Mouse (Mus musculus): ENCODE results near the gene Rhebl1. TPM values are rescaled to one million over a fixed set of nuclear protein-coding genes. Genes with fewer than 3 reads are reported as not detected.

The Rhebl1 gene
- total and polyA plus RNA-seq, 2 experiments: 0.37 to 1.8 TPM

DNA sequence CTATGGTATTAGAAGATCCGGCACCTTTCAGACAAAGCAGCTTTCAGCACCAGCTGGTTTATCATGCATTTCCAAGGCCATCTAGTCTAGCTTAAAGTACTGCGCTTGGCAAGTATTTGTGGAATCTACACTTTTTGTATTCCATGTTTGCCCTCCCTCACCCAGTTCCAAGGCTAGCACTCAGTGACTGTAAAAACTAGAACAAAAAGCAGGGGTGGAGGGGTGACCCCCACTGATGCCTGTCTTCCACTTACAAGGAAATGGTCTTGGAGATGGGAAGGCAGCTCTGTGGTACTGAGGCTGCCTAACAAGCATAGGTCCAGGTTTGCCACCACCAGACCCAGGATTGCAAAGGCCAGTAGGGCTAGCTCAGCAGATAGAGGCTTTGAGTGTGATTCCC, 8.3 kb upstream of the Rhebl1 start:
- 98% methylated on average over 2 of the region's 2 CpGs for WGBS
- Histone ChIP-seq H3K79me2 (ENCODE audit: control insufficient read depth, insufficient read depth, low read length) (no peaks in the 10 kb centered on the region), H3K36me3 (ENCODE audit: control insufficient read depth, insufficient read depth, low read length) (peaks cover 3% of the 10 kb centered on the region; the same call in 1 of the 2 replicates), H3K4me3 (ENCODE audit: insufficient read depth, low read depth, low read length) (no peak overlapping the region), H3K27me3 (ENCODE audit: control insufficient read depth, insufficient read depth, low read length) (peaks cover under 1% of the 10 kb centered on the region; the same call in 1 of the 2 replicates), H3K4me1 (ENCODE audit: control insufficient read depth, insufficient read depth, low read length) (no peaks in the 10 kb centered on the region), H3K9ac (ENCODE audit: low read depth, low read length) (no peak overlapping the region), H3K27ac (replicated peaks; ENCODE audit: insufficient read depth, low read depth, low read length) (no peak overlapping the region)
- no peak for DNase-seq (ENCODE audit: extremely low read depth, low read depth, low spot score)
- no peak for TF ChIP-seq POLR2A (IDR thresholded peaks at IDR 0.05; ENCODE audit: extremely low read depth, insufficient read depth, low read length)
- no peak for TF ChIP-seq CTCF (IDR thresholded peaks at IDR 0.05; ENCODE audit: low read depth, low read length)

DNA sequence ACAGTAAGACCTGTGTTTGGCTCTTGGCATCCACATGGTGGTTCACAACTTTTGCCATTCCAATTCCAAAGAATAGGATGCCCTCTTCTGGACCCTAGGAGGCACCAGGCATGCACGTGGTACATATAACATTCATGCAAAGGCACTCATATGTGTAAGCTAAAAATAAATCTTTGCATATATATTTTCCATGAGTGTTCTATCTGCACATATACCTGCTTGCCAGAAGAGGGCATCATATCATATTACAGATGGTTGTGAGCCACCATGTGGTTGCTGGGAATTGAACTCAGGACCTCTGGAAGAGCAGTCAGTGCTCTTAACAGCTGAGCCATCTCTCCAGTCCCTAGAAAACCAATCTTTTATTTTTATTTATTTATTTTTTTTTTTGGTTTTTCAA, 7.2 kb upstream of the Rhebl1 start:
- H3K36me3 ChIP-seq (ENCODE audit: control insufficient read depth, insufficient read depth, low read length): no peaks in the 10 kb centered on the region
- WGBS: 83% methylated on average over 1 of the region's 1 CpGs
- no peak for DNase-seq (ENCODE audit: extremely low read depth, low read depth, low spot score)
- no peak overlapping the region for H3K9ac ChIP-seq (ENCODE audit: low read depth, low read length)
- peaks cover 7% of the 10 kb centered on the region; the same call in 1 of the 2 replicates for H3K27me3 ChIP-seq (ENCODE audit: control insufficient read depth, insufficient read depth, low read length)
- H3K79me2 ChIP-seq (ENCODE audit: control insufficient read depth, insufficient read depth, low read length): no peaks in the 10 kb centered on the region
- H3K4me1 ChIP-seq (ENCODE audit: control insufficient read depth, insufficient read depth, low read length): no peaks in the 10 kb centered on the region
- H3K27ac ChIP-seq (replicated peaks; ENCODE audit: insufficient read depth, low read depth, low read length): no peak overlapping the region
- TF ChIP-seq CTCF (IDR thresholded peaks at IDR 0.05; ENCODE audit: low read depth, low read length) (no peak), POLR2A (IDR thresholded peaks at IDR 0.05; ENCODE audit: extremely low read depth, insufficient read depth, low read length) (no peak)
- H3K4me3 ChIP-seq (ENCODE audit: insufficient read depth, low read depth, low read length): no peak overlapping the region

DNA sequence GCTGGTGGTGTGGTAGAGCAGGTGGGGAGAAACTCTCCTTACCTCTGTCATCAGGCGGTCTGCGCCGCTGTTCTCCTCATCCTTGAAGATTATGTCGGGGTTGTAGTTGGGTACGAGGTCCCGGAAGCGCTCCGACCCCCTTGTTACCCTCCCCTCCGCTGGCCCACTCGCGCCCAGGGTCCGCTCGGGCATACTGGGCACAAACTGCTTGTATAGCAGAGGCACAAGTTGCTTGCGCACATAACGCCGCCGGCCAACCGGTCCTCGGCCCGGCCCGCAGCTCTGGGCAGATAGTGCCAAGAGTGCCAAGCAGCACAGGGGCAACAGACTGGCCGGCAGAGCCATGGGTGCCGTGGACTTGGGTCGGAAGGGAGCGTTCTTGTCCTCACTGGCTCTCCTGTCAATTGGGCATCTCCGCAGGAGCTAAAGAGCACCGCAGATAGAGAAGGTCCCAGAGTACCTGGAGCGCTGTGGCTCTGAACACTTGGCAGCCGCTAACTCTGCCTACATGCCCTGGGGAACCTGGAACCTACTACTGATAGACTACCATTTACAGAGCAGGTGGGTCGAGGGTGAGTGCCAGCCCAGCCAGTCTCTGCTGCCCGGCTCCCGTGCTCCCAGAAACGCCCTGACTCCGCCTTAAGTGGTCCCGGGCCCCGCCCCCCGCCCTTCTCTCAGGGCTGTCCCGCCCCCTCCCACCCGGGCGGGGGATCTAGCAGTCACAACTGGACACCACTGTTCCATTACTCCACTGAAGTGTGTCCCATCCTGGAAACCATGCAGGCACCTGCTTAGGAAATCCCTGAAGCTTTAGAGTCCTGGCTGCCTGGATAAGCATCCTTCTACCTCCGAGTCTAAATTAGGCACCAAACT, 3.8 kb upstream of the Rhebl1 start, which contains the start of gene Dhh:
TSS of gene Dhh (minus strand) at position 613 of the 873 bp plus-strand sequence.
- H3K27me3 ChIP-seq (ENCODE audit: control insufficient read depth, insufficient read depth, low read length): peaks cover 22% of the 10 kb centered on the region
- H3K79me2 ChIP-seq (ENCODE audit: control insufficient read depth, insufficient read depth, low read length): no peaks in the 10 kb centered on the region
- no peak for DNase-seq (ENCODE audit: extremely low read depth, low read depth, low spot score)
- WGBS: 4% methylated on average over 41 of the region's 41 CpGs
- H3K36me3 ChIP-seq (ENCODE audit: control insufficient read depth, insufficient read depth, low read length): no peaks in the 10 kb centered on the region
- H3K4me3 ChIP-seq (ENCODE audit: insufficient read depth, low read depth, low read length): peak within 1 kb of the TSS; percentile 36
- TF ChIP-seq POLR2A (IDR thresholded peaks at IDR 0.05; ENCODE audit: extremely low read depth, insufficient read depth, low read length) (no peak), CTCF (IDR thresholded peaks at IDR 0.05; ENCODE audit: low read depth, low read length) (no peak)
- H3K27ac ChIP-seq (replicated peaks; ENCODE audit: insufficient read depth, low read depth, low read length): no peak within 1 kb of the TSS
- peak within 1 kb of the TSS; percentile 23 for H3K9ac ChIP-seq (ENCODE audit: low read depth, low read length)
- H3K4me1 ChIP-seq (ENCODE audit: control insufficient read depth, insufficient read depth, low read length): 0 out of 2 replicates have a peak, but pooled peaks cover 1% of the 10 kb centered on the region

DNA sequence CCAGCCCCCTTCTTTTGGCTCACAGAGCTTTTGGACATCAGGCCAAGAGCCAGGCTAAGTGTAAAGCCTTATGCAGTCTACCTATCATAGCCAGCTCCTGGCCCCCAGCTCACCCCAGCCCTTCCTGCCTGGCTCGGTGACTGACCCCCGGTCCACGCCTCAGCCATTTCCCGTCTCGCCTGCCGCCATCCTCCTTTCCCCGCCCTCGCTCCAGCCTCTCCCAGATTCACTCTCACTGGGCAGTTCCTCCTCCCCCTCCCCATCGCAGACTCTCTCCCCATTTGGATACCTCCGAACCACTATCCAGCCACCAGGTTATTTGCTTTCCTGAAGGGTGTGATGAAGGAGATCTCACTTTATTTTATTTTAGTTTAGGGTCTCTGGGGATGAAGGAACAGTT, 3.2 kb upstream of the Rhebl1 start:
- no peak overlapping the region for H3K4me3 ChIP-seq (ENCODE audit: insufficient read depth, low read depth, low read length)
- 0 out of 2 replicates have a peak, but pooled peaks cover 1% of the 10 kb centered on the region for H3K4me1 ChIP-seq (ENCODE audit: control insufficient read depth, insufficient read depth, low read length)

DNA sequence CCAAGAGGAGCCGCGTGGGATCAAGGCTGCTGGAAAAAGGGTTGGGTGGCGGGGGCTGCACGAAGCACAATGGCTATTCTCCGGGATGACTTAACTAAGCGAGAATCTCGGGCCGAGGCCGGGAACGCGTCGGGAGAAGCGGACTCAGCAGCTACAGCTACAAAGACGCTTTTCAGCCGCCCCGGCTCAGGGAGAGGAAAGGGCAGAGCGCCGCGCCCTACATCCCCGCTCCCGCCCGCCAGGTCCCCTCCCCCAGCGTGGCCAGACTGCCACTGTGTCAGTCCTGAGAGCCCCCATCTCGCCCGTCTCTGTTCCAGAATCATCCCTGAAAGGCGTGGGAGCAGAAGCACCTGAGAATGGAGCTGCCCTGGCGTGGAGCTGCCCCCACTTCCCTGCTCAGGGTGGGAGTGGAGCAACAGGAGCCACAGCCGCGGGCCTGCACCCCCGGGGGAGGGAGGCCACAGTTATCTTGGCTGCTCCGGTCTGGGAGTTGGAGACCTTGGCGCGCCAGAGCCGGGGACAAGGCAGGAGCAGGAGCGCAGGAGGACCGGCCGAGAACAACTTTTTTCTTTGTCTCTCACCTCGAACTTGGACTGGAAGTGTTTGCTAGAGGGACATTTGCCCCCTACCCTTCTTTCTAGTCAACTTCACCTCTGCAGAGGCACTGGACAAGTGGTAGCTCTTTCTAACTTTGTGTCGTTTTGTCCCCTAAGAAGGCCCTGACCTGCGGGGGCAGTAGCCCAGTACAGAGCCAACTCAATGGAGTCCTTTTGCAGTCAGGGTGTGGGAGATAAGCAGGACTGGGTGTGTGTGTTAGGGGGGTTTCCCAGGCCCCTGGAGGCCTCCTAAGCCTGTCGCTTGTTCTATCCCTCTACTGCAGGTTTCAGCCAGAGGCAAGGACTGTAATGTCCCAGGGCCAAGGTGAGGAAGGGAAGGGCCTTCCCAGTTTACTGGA, 1.6 kb upstream of the Rhebl1 start:
- TF ChIP-seq POLR2A (IDR thresholded peaks at IDR 0.05; ENCODE audit: extremely low read depth, insufficient read depth, low read length): no peak
- no peak for TF ChIP-seq CTCF (IDR thresholded peaks at IDR 0.05; ENCODE audit: low read depth, low read length)
- no peak for DNase-seq (ENCODE audit: extremely low read depth, low read depth, low spot score)
- Histone ChIP-seq H3K9ac (ENCODE audit: low read depth, low read length) (no peak overlapping the region), H3K79me2 (ENCODE audit: control insufficient read depth, insufficient read depth, low read length) (no peaks in the 10 kb centered on the region), H3K27ac (replicated peaks; ENCODE audit: insufficient read depth, low read depth, low read length) (no peak overlapping the region), H3K27me3 (ENCODE audit: control insufficient read depth, insufficient read depth, low read length) (peaks cover 22% of the 10 kb centered on the region), H3K36me3 (ENCODE audit: control insufficient read depth, insufficient read depth, low read length) (no peaks in the 10 kb centered on the region), H3K4me3 (ENCODE audit: insufficient read depth, low read depth, low read length) (peak overlapping the region; percentile 12; the same call in 1 of the 2 replicates), H3K4me1 (ENCODE audit: control insufficient read depth, insufficient read depth, low read length) (0 out of 2 replicates have a peak, but pooled peaks cover 1% of the 10 kb centered on the region)
- WGBS: 18% methylated on average over 41 of the region's 41 CpGs

More for the DNA sequence above, 3.2 kb upstream of the Rhebl1 start:
- TF ChIP-seq POLR2A (IDR thresholded peaks at IDR 0.05; ENCODE audit: extremely low read depth, insufficient read depth, low read length) (no peak), CTCF (IDR thresholded peaks at IDR 0.05; ENCODE audit: low read depth, low read length) (no peak)
- H3K36me3 ChIP-seq (ENCODE audit: control insufficient read depth, insufficient read depth, low read length): no peaks in the 10 kb centered on the region
- H3K79me2 ChIP-seq (ENCODE audit: control insufficient read depth, insufficient read depth, low read length): no peaks in the 10 kb centered on the region
- WGBS: 18% methylated on average over 10 of the region's 10 CpGs
- H3K27ac ChIP-seq (replicated peaks; ENCODE audit: insufficient read depth, low read depth, low read length): no peak overlapping the region
- H3K9ac ChIP-seq (ENCODE audit: low read depth, low read length): no peak overlapping the region
- peaks cover 22% of the 10 kb centered on the region for H3K27me3 ChIP-seq (ENCODE audit: control insufficient read depth, insufficient read depth, low read length)
- DNase-seq (ENCODE audit: extremely low read depth, low read depth, low spot score): no peak

All from liver, adult 2 months (tissue).